Mouse (Mus musculus) embryonic facial prominence, embryonic 14.5 days (tissue): Measurements from ENCODE around the gene Tmprss13. TPM values are rescaled to one million over a fixed set of nuclear protein-coding genes. Genes with fewer than 3 reads are reported as not detected.

Experiments
- ATAC-seq: fragments of 200-750 bp; cut with Nextera tagmentation; 2 replicates; pipeline ENCODE4 v1.8.0; 2017; ENCODE audit warnings: low read depth, moderate number of reproducible peaks, moderate TSS enrichment
- DNase-seq: peaks from one replicate; pipeline ENCODE4 v3.0.0-alpha.2; 2015; ENCODE audit warnings: low spot score
- H3K27ac ChIP-seq: fragments of 300-500 bp; sonication (generic); replicated peaks from 2 replicates; pipeline ENCODE4 v1.5.1; 2014; ENCODE audit warnings: low read depth, mild to moderate bottlenecking, low read length, moderate library complexity
- H3K27me3 ChIP-seq: fragments of 300-500 bp; sonication (generic); replicated peaks from 2 replicates; pipeline ENCODE4 v1.6.1; 2014; ENCODE audit warnings: low read length; ENCODE audit not compliant: control insufficient read depth, insufficient read depth
- H3K36me3 ChIP-seq: fragments of 300-500 bp; sonication (generic); 2 replicates; pipeline ENCODE4 v1.6.1; 2014; ENCODE audit warnings: low read length, mixed read lengths; ENCODE audit not compliant: control insufficient read depth, insufficient read depth
- H3K4me1 ChIP-seq: fragments of 300-500 bp; sonication (generic); 2 replicates; pipeline ENCODE4 v1.6.1; 2014; ENCODE audit warnings: antibody characterized with exemption, low read length; ENCODE audit not compliant: control insufficient read depth, insufficient read depth
- H3K4me2 ChIP-seq: fragments of 300-500 bp; sonication (generic); 2 replicates; pipeline ENCODE4 v1.6.1; 2014; ENCODE audit warnings: low read depth, mild to moderate bottlenecking, low read length, moderate library complexity, mixed read lengths
- H3K4me3 ChIP-seq: fragments of 300-500 bp; sonication (generic); 2 replicates; pipeline ENCODE4 v1.5.1; 2014; ENCODE audit warnings: low read depth, mild to moderate bottlenecking, low read length
- H3K9ac ChIP-seq: fragments of 300-500 bp; sonication (generic); 2 replicates; pipeline ENCODE4 v1.6.1; 2014; ENCODE audit warnings: low read depth, mild to moderate bottlenecking, low read length, moderate library complexity, mixed read lengths
- H3K9me3 ChIP-seq: fragments of 300-500 bp; sonication (generic); 2 replicates; pipeline ENCODE4 v1.6.1; 2016; ENCODE audit warnings: low read length; ENCODE audit not compliant: control insufficient read depth
- WGBS: fragments of 180-500 bp; shearing (Covaris S2); extraction: QIAGEN DNeasy Blood & Tissue Kit; methylation state at CpG from one replicate; pipeline ENCODE4 v1.1.7; 2014; 5-methylcytosine and 5-hydroxymethylcytosine counted together
- polyA plus RNA-seq: library from polyadenylated mRNA; unstranded; fragments of >200 nt; fragmentation: Nextera tagmentation; extraction: Ambion mirVana; gene quantifications from 2 replicates; pipeline ENCODE4 v1.2.1, GENCODE M21; 2014

Gene Tmprss13
- polyA plus RNA-seq, 1 experiment from 2014 or later, result 3.3 TPM

- Histone ChIP-seq H3K27ac (no peak overlapping the region), H3K4me1 (no peaks in the 10 kb centered on the region), H3K9me3 (no peaks in the 10 kb centered on the region), H3K4me2 (no peak overlapping the region), H3K9ac (no peak overlapping the region), H3K36me3 (peaks cover 22% of the 10 kb centered on the region), H3K27me3 (no peaks in the 10 kb centered on the region), H3K4me3 (no peak overlapping the region)
- no peak for DNase-seq
- WGBS, result 91% methylated on average over 6 of the region's 6 CpGs
- no peak for ATAC-seq
These were observed 76.3 kb downstream of the Tmprss13 start for GRCm38 (mm10) chr9:45395218-45395617.

DNA sequence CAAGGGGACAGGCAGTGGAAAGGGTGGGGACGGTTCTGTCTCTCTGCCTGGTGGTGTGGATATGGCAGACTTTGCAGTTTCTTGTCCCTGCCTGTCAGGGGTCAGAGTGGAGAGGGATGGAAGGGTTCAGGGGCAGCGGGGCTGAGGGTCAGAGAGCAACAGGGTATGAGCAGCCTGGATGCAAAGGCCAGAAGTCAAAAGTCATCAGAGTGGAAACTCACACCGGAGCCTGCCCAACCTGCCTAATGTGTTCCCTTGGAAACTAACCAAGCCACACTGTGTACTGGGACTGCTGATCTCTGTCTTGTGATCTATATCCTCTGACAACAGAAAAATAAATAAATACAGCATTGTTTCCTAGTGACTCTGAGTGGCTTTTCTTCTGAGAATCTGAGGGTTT lies 76.9 kb downstream of the Tmprss13 start:
- Histone ChIP-seq H3K4me1 (no peaks in the 10 kb centered on the region), H3K4me3 (no peak overlapping the region), H3K4me2 (no peak overlapping the region), H3K27me3 (no peaks in the 10 kb centered on the region), H3K27ac (no peak overlapping the region), H3K9ac (no peak overlapping the region), H3K36me3 (peaks cover 22% of the 10 kb centered on the region), H3K9me3 (no peaks in the 10 kb centered on the region)
- no peak for DNase-seq
- no peak for ATAC-seq
- 60% methylated on average over 3 of the region's 3 CpGs for WGBS

Other genes with a start within 250 kb of the Tmprss13 start
- 0.21 and 0.50 TPM in 2 replicates for gene Jaml, start 239.9 kb upstream of the Tmprss13 start, polyA plus RNA-seq
- gene Scn2b, start 201.3 kb upstream of the Tmprss13 start, polyA plus RNA-seq, result 2.4 TPM in 2 replicates
- gene Scn4b, start 180.7 kb upstream of the Tmprss13 start, polyA plus RNA-seq, result 0.13 and 0.19 TPM in 2 replicates
- gene BC049352, start 137.1 kb upstream of the Tmprss13 start, polyA plus RNA-seq, result 0.81 and 1.0 TPM in 2 replicates
- gene Tmprss4, start 115.0 kb upstream of the Tmprss13 start, polyA plus RNA-seq, result 4.3 and 5.2 TPM in 2 replicates
- 1.2 TPM in 2 replicates for gene Il10ra, start 50.0 kb upstream of the Tmprss13 start, polyA plus RNA-seq
- 56.9 and 71.4 TPM in 2 replicates for gene Fxyd6, start 51.1 kb downstream of the Tmprss13 start, polyA plus RNA-seq
- 5.3 and 5.4 TPM in 2 replicates for gene Fxyd2, start 80.6 kb downstream of the Tmprss13 start, polyA plus RNA-seq
- 0.86 and 1.1 TPM in 2 replicates for gene Dscaml1, start 107.5 kb downstream of the Tmprss13 start, polyA plus RNA-seq